Mouse (Mus musculus) induced T-regulatory cell, adult 2 months (primary cell): ENCODE measurements around the gene Srpk3.
A peak's percentile ranks its signal among the peaks of the same experiment; 100 is the strongest.
"Not testable (repeated sequence)": the region's sequence is repeated elsewhere in the genome, so short reads cannot be mapped to it uniquely, and the experiment has no call there.

Experiments
- DNase-seq: peaks from one replicate; pipeline ENCODE4 v3.0.0-alpha.2; 2012; ENCODE audit warnings: low read depth

Srpk3 gene

DNA sequence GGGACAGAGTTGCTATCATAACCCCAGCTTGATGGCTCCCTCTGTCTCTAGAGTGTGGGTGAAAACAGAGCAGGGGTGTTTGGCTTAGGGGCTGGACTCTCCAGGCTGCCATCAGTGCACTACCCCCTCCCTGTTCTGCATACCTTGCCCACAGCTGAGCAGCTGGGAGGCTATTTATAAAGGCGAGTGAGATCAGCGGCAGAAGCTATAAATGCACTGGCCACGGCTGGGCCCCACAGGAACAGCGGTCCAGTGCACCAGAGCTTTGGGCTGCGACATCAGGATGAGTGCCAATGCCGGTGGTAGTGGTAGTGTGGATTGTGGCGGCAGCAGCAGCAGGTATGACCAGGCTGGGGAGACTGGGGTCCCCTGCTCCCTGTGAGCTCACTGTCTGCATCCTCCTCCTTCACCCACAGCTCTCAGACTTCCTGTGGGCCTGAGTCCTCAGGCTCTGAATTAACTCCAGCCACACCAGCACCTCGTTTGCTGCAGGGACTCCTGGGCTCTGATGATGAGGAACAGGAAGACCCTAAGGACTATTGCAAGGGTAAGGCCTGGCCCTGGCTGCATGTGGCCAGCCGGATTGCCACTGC is at the start of gene Srpk3:
Gene Srpk3, plus strand, starts transcription at position 238 of the 593 bp plus-strand sequence.
- DNase-seq, result no peak

DNA sequence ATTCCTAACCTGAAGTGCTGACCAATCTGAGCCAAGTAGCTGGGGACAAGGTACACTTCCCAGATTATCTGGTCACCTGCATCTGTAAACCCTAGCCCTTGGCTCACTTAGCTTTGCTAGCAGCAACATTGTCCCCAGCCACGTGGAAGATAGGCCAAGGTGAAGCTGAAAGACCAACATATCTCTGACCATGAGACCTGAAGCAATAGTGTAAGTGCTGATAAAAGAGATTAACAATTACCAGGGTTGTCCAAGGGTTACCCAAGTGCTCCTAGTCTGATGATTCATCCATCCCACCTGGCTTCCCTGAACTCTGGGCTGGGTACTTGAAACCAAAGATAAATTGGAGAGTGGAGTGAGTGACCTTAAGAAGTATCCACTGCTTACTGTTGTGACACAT is 43.3 kb upstream of the Srpk3 start:
- DNase-seq, result no peak

DNA sequence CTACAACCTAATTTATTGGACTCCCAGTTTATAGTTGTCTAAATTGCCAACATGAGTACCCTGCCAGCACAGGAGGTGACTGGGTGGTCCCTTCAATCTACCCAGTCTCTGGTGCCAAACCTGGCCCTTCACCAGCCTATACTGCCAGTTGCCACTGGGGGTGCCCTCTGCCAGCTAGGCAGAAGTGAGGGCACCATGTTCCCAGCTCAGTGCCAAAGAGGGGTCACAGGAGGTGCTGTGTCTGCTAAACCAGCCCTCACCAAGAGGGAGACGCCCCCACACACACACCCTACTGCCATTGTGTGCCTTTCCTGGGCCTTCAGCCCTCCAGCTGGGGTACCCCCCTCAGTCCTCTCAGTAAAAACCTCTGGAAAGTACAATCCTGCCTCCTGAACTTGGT is 36.0 kb upstream of the Srpk3 start:
- no peak for DNase-seq

DNA sequence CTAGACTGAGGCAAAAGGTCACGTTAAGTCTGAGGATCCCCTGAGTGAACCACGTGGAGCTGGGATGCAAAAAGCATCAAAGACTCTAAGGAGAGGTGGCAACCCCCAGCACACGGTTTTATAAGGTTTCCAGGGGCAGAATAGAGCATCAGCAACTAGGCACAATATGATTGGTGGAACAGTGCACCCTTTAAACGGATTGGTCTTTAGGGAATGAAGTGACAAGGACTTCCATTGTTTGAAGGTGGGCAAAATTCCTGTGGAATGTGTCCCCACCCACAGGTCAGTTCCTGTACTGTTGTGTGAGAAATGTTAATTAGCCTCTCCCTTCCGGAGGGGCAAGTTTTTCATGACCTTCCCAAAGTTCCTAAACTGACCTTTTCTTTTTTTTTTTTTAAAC is 35.1 kb upstream of the Srpk3 start:
- DNase-seq, result no peak

DNA sequence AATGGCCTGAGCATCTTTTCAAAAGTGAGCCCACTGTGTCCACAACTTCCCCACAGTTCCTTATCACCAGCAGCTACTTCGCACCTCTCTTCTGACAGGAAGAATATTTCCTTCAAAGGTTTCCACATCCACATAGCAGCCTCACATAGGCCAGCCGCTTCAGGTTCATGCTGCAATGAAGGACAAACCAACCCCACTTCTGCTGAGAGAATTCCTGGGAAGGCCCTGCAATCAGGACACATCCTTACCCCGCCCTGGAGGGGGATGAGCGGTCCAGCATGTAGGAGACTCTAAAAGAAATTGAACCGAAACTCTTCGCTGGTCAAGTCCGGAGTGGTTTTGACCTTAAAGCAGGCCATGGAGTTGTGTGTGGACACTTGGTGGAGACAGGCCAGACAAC is 34.4 kb upstream of the Srpk3 start:
- not testable (repeated sequence) for DNase-seq

DNA sequence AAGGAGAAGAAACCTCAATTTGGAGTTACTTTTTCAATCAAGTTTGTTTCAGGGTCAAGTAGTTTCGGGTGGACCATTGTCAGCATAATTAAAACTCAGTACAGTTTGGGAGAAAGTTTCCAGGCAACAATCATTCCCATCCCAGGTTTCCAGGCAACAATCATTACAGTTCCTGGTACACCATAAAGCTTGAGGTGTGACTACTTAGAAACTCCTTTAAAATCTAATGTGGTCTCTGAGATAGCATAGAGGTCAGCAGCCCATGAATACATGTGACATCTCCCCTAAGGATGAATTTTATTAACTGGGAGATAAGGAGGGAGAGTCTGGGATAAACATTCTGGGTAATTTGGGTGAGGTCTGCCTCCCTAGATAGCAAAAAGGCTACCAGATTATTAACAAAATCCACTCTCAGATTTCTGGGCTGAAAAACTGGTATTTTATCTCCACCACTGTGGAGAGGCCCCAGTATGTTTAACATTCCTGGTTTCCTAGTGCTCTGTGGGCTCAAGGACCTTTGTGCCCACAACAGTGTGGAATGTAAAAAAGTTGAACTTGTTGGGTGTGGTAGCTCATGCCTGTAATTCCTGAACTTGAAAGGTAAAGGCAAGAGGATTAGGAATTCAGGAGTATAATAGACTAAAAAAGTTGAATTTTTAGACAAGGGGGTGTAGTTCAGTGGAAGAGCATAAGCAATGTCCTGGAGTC is 29.3 kb upstream of the Srpk3 start:
- DNase-seq, result no peak

DNA sequence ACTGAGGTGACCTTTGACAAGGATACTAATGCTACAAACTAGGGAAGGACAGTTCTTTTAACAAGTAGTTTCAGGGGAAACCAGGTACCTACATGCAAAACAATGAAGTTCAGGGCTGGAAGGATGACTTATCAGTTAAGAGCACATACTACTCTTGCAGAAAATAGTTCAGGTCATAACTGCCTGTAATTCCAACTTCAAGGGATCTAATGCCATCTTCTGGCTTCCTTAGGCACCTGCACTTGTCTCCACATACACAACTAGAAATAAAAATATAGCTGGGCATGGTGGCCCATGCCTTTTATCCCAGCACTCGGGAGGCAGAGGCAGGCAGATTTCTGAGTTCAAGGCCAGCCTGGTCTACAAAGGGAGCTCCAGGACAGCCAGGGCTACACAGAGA is 25.2 kb upstream of the Srpk3 start:
- peak; percentile 11 for DNase-seq

DNA sequence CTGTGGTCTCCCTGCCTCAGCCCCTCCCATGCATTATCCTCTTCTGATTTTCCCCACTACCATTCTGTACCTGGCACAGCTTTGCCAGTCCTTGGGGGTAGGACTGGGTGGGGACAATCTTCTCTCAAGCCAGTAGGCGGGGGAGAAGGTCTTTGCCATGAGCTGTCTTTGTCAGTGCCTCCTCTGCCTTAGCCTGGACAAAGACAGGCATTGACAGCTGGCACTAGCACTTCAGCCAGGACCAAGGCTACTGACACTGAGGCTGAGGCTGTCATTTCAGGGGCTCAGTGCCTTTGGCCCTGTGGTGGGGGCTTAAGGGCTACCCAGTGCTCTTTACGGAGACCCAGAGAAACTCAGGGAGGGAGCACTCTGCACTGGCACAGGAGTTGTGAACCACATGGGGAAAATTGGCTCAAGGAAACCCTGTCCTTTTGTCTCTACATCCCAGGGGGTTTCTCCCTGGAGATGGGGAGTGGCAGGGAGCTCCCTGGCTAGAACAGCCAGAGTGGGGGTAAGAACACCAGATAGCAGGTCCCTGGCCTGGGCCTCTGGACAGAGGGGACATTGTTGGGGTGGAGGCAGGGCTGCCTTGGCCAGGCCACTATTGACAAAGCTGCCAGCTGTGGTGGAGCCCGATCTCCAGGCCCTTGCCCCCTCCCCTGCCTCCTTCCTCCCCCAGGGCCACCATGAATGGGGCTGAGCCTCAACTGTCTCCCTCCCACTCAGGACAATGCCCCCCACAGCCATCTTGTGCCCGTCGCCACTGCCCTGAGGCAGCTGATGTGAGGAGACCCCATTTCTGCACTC is 17.7 kb upstream of the Srpk3 start, which contains the start of gene Plxnb3:
Gene Plxnb3, plus strand, starts transcription at position 757 of the 807 bp plus-strand sequence.
- no peak for DNase-seq

DNA sequence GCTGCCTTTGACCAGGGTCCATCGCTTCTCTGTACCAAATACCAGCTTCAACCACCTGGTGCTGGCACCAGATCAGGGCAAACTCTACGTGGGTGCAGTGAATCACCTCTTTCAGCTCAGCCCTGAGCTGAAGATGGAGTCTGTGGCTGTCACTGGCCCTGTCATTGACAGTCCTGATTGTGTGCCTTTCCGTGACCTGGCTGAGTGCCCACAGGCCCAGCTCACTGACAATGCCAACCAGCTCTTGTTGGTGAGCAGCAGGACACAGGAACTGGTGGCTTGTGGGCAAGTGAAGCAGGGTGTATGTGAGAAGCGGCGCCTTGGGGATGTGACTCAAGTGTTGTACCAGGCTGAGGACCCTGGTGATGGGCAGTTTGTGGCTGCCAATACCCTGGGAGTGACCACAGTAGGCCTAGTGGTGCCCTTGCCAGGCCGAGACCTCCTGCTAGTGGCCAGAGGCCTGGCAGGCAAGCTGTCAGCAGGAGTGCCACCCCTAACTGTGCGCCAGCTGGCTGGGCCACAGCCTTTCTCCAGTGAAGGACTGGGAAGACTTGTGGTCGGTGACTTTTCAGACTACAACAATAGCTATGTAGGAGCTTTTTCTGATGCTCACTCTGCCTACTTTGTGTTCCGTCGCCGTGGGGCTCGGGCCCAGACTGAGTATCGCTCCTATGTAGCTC is 15.5 kb upstream of the Srpk3 start:
- DNase-seq, result no peak

DNA sequence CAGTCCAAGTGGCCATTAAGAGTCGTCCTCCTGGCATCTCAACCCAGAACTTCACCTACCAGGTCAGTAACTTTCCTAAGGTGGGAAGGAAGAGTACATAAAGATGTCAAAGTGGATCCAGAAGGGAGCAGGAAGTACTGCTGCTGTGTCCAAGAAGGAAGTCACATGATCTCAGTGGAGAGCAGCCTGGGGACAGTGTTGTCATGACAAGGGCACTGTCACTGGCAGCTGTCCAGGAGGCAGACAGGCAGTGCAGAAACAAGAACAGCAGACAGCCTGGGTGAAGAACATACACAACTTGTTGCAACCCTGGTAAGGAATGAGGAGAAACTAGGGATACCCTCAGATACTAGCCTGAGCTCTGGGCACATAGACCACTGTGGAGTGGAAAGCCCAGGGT is 8.9 kb upstream of the Srpk3 start:
- DNase-seq, result no peak

DNA sequence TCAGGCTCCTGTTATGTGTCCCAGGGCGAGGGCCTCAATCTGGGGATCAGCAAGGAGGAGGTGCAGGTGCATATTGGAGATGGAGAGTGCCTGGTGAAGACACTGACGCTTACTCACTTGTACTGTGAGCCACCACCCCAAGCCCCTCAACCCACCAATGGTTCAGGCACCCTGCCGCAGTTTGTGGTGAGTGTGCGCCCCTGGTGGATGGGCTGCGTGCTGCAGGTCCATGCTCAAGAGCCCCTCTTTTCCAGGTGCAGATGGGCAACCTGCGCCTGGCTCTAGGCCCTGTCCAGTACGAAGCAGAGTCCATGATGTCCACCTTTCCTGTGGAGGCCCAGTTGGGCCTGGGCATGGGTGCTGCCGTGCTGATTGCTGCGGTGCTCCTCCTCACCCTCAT is 6.9 kb upstream of the Srpk3 start:
- peak; percentile 24 for DNase-seq

DNA sequence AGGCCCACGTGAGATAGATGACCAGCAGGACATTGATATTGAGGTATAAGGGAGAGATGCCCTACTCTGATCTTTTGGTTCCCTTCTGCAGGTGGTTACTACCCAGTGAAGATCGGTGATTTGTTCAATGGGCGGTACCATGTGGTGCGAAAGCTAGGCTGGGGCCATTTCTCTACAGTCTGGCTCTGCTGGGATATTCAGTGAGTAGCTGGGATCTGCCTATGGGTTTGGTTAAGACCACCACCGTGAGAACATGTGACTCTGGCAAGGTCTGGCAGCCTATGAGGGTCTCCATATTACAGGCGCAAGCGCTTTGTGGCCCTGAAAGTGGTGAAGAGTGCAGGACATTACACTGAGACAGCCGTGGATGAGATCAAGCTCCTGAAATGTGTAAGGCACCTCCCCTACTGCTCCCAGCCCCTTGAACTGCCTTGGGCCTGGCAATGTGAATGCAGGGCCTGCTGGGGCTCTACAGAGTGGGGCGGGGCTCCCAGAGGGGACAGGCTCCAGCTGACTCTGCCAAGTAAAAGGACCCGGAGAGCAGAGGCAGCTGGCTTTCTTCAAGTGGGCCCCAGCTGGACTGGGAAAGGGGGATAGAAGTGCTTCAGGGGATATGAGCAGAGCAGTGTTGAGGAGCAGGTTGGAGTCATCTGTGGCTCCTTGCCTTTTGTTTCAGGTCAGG is 738 bp downstream of the Srpk3 start:
- no peak for DNase-seq

DNA sequence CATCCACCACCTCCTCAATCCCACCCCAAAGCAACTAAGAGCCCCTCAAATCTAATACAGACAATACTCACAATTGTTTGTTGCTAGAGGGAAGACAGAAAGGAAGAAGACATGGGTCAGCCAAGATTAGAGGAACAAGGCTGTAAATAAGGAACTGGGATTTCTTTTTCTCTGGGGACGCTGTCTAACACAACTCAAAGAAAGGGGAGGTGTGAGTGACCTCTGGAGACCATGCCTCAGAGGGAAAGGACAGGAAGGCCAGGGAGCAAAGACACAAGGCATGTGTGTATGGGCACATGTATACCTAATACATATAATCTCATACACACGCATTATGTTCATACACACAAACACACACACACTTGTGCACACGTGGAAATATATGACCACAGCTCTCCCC is 8.0 kb downstream of the Srpk3 start:
- no peak for DNase-seq

DNA sequence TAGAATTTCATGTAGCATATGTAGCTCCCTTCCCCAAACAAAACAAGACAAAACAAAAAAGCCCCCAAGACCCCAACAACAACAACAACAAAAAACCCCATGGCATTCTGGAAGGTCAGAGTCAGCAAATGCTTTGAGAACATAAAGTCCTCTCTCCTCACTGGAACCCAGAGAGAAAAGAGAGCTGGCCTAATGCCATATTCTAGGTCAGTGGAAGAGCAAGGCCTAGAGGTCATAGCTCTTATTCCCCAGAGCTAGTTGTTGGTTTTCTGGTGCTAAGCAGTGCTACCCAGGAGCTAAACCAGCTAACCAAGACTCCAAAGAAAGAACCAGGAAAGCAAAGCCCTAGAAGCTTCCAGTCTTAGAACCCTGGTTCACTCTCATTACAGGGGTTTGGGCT is 11.5 kb downstream of the Srpk3 start:
- DNase-seq, result no peak

DNA sequence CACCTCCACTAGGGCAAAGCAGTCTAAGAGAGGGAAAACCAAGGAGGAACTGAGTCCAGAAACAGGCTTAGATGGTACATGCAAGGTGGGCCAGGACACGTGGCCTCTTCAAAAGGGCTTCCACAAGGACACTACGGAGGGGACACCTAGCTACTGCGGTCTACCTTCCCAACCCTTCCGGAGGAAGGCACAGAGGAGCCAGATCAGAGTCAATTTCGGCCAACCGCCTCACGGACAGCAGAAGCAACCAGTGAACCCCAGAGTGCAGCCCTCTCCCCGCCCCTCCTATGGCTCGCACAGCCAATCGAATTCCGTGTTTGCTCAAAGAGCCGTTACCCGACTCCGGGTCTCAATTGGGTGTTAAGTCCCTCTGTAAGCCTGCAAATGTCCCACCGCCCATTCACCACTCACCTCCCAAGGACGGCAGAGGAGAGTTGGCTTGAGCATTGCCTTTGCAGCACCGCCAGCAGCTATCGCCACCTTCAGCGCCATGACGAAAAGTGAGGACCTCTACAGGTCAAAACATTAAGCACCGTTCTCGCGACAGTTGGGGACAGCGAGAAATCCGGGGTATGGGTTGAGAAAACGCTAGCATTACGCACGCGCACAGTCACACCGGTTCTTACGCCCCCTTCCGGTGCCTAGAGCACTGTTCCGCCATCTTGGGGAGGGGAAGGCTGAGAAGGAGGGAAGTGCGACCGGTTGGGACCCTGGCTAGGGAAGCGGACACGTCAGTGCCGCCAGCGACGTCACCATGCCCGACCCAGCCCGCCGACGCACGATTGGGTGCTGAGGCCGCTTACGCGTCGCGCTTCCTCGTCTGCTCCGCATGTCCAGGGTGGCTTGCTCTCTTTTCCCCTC is 12.4 kb downstream of the Srpk3 start, which contains the start of the genes Idh3g and Ssr4:
Gene Idh3g, minus strand, starts transcription at position 534 of the 861 bp plus-strand sequence.
Gene Ssr4, plus strand, starts transcription at position 665 of the 861 bp plus-strand sequence.
- peak; percentile 97 for DNase-seq

DNA sequence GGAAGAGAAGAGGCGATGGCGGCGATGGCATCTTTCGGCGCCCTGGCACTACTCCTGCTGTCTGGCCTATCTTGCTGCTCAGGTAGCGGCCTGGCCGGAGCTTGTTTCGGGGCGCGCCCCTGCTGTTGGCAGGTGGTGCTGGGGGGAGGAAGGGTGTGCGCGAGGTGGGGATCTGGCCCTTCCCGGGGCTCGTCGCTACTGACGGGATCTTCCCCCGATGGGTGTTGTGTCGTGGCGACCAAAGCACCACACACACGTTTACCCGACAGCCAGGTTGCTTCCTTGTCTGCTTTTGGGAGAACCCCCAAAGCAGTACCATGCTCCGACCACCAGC is 13.0 kb downstream of the Srpk3 start:
- no peak for DNase-seq

DNA sequence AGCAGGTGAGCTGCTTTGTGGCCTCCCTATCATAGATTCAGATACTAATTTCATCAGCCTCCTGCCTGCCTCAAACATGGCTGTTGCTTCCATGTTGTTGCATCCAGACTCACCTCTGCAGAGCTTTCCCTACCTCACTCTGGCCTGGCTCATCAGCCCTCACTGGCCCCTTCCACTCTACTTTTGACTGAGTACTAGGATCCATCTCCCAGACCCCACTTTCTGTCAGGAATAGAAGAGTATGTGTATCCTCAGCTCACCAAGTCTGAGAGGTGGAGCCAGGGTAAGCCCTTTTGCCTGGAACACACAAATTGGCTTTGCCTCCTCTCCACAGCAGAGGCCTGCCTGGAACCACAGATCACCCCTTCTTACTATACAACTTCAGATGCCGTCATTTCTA is 14.3 kb downstream of the Srpk3 start:
- DNase-seq, result no peak

DNA sequence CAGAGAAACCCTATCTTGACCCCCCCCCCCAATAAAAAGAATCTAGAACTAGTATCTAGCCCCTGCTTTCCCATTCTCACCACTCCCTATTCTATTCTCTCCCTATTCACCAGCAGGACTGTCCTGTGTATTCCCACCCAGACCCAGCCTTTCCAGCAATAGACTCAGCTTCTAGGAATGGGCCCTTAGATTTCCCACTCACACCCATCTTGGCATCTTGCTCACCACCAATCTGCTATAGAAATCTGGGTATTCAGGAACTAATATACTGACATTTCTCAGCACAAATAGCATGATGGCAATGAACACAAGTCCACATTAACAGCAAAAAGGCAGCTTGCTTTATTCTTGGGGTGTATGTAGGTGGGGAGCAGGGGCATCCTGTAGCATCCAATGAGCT is 18.8 kb downstream of the Srpk3 start:
- no peak for DNase-seq

DNA sequence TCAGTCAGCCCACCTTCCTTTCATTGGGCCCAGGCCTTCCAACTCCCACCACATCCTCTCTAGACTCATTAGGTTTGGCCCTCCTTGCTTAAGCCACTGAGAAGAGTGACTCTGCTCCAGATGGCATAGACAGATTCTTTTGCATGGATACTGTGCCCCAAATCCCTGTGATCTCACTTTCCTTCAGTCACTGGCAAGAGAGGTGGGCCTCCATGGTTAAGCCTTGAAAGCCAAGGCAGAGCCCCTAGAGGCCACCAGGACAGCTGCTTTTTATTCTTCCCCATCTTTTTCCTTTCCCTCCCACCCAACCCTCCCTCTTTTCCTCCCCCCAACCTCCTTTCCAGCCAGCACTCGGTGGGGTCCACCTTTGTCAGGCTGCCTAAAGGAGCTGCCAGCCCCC is 19.3 kb downstream of the Srpk3 start:
- DNase-seq, result no peak

DNA sequence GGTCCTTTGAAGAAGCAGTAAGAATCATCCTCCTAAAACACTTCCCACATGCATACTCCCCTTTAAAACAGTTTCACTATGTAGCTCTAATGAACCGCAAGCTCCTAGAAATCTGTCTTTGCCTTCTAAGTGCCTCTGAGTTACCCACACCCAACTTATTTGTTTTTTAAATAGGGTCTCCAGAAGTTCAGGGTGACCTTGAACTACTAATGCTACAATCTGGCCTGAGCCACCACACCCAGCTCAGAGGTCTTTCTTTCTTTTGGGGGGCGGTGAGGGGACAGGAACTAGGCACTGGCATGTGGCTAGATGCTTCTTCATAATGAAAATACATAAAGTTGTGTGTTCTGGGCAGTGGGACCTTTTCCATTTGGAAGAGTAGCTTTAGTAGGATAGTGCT is 23.3 kb downstream of the Srpk3 start:
- DNase-seq, result no peak

DNA sequence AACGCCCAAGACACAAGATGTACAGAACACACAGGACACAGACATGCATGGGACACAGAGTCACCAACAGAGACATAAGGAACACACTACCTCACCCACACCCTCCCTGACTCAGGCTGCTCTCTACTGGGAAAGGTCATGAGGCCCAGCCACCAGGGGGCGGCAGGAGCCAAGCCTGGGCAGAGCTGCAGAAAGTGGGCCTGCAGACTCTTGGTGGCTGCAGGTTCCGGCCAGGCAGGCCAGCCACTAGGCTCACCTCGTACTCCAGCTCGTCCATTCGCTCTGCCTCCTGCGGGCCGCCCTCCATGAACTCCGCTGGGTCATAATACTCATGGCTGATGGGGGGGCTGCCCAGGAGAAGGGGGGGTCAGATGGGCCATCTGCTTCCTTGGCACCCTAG is 24.3 kb downstream of the Srpk3 start:
- DNase-seq, result peak; percentile 76
